Mouse (Mus musculus) heart, embryonic 15.5 days (tissue): ENCODE measurements around the gene Tfr2. TPM values are rescaled to one million over a fixed set of nuclear protein-coding genes. Genes with fewer than 3 reads are reported as not detected.
"Not testable (repeated sequence)": the region's sequence is repeated elsewhere in the genome, so short reads cannot be mapped to it uniquely, and the experiment has no call there.

Source experiments
- ATAC-seq: fragments of 200-750 bp; cut with Nextera tagmentation; replicated peaks from 2 replicates; pipeline ENCODE4 v1.8.0; 2017; ENCODE audit warnings: low read depth, moderate TSS enrichment; ENCODE audit not compliant: insufficient number of reproducible peaks, insufficient read depth, low FRiP score
- H3K27ac ChIP-seq: fragments of 300-500 bp; sonication (generic); 2 replicates; pipeline ENCODE4 v1.5.1; 2015; ENCODE audit warnings: mild to moderate bottlenecking, inconsistent platforms
- H3K27me3 ChIP-seq: fragments of 300-500 bp; sonication (generic); 2 replicates; pipeline ENCODE4 v1.6.1; 2015; ENCODE audit warnings: inconsistent platforms
- H3K36me3 ChIP-seq: fragments of 300-500 bp; sonication (generic); 2 replicates; pipeline ENCODE4 v1.6.1; 2015; ENCODE audit warnings: mild to moderate bottlenecking, inconsistent platforms
- H3K4me1 ChIP-seq: fragments of 300-500 bp; sonication (generic); replicated peaks from 2 replicates; pipeline ENCODE4 v1.6.1; 2015; ENCODE audit warnings: inconsistent platforms
- H3K4me2 ChIP-seq: fragments of 300-500 bp; sonication (generic); 2 replicates; pipeline ENCODE4 v1.6.1; 2015; ENCODE audit warnings: inconsistent platforms, mild to moderate bottlenecking, moderate library complexity
- H3K4me3 ChIP-seq: fragments of 300-500 bp; sonication (generic); 2 replicates; pipeline ENCODE4 v1.5.1; 2015; ENCODE audit warnings: mild to moderate bottlenecking, inconsistent platforms
- H3K9ac ChIP-seq: fragments of 300-500 bp; sonication (generic); 2 replicates; pipeline ENCODE4 v1.6.1; 2015; ENCODE audit warnings: mild to moderate bottlenecking, inconsistent platforms
- H3K9me3 ChIP-seq: fragments of 300-500 bp; sonication (generic); replicated peaks from 2 replicates; pipeline ENCODE4 v1.6.1; 2016; ENCODE audit warnings: inconsistent platforms
- WGBS: fragments of 180-500 bp; shearing (Covaris S2); methylation state at CpG from one replicate; pipeline ENCODE4 v1.1.7; 2015; ENCODE audit warnings: mixed read lengths; 5-methylcytosine and 5-hydroxymethylcytosine counted together
- polyA plus RNA-seq: library from polyadenylated mRNA; unstranded; fragments of >200 nt; fragmentation: Nextera tagmentation; extraction: Ambion mirVana; gene quantifications from 2 replicates; pipeline ENCODE4 v1.2.1, GENCODE M21; 2015

Gene Tfr2
- polyA plus RNA-seq, 1 experiment from 2014 or later, result 0.31 TPM

DNA sequence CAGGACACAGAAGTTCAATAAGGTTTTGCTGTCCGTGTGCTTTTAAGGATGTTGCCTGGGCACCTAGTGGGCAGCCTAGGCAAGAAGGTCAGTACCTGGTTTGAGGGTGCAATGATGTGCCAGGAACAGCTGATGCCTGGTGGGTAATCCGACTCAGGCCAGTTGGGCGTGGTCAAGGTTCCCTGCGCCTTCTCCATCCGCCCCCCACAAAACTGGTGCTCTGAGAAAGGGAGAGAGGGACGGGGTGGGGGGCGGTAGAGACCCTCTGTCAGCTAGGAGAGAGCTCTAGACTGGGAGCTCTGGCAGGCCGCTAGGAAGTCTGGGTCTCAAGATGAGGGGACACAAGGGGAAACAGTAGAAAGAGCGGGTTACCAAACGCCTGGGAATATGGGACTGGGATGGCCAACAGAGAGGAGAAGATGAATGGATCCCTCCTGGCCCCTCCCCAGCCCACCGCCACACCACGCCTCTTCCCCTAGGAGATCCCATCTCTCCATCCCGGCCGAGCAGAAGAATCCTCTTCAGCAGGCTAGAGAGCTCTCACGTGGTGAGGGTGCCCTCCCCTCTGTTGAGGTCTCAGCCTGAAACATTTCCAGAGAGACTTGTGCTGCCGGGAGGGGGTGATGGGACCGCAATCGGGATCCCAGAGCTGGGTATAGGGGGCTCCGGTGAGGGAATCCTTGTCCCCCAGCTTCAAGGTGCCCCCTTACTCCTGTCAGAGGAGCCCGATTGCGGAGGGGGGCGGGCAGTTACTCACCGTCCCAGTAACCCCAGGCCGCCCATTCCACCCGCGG is 38.4 kb downstream of the Tfr2 start:
- no peak overlapping the region for H3K4me3 ChIP-seq
- H3K9me3 ChIP-seq, result no peaks in the 10 kb centered on the region
- peak overlapping the region; percentile 19; the same call in 1 of the 2 replicates for H3K9ac ChIP-seq
- 38% methylated on average over 26 of the region's 26 CpGs for WGBS
- no peak overlapping the region for H3K27ac ChIP-seq
- H3K27me3 ChIP-seq, result no peaks in the 10 kb centered on the region
- H3K4me1 ChIP-seq, result peaks cover 47% of the 10 kb centered on the region
- H3K36me3 ChIP-seq, result peaks cover 25% of the 10 kb centered on the region; the same call in 1 of the 2 replicates
- ATAC-seq, result no peak
- H3K4me2 ChIP-seq, result peak overlapping the region; percentile 43

DNA sequence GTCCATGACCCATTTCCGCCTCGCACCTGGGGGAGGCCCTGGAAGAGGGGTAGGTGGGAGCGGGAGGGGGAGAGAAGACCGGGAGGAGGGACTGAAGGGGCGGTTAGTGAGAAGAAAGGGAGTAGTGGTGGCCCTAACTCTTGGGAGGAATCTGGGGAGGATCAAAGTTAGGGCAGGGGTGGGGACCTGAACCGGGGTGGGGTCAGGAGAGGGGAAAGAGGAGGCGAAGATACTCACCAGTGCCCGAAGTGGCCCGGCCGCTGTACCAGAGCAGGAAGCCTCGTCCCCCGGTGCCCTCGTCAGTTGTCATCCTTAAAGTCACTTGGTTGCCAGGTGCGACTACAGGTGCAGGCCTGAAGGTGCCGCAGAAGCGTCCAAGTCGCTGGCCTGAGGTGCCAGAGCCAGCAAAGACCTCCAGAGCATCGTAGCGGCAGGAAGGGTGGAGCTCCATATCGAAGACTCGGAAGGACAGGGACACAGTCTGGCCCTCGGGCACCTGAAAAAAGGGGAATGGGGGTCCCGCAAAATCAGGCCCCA is 39.1 kb downstream of the Tfr2 start:
- Histone ChIP-seq H3K9ac (peak overlapping the region; percentile 19; the same call in 1 of the 2 replicates), H3K36me3 (peaks cover 25% of the 10 kb centered on the region; the same call in 1 of the 2 replicates), H3K27me3 (no peaks in the 10 kb centered on the region), H3K27ac (no peak overlapping the region), H3K4me2 (peak overlapping the region; percentile 43), H3K9me3 (no peaks in the 10 kb centered on the region), H3K4me1 (peaks cover 51% of the 10 kb centered on the region), H3K4me3 (no peak overlapping the region)
- ATAC-seq, result no peak
- WGBS, result 34% methylated on average over 22 of the region's 23 CpGs

DNA sequence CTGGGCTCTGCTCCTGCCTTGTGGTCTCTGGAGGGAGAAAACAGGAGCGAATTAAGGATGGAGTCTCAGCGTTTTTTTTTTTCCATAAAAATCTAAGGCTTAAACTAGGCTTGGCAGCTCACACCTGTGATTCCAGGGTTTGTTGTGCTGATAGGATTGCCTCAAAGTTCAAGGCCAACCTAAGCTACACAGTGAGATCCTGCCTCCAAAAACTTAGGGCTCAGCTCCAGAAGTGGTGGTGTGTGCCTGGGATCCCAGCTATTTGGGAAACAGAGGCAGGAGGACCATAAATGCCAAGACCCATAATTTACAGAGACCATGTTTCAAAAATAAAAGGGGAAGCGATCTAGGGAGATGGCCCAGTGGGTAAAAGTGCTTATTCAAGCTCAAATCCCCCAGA is 39.7 kb downstream of the Tfr2 start:
- Histone ChIP-seq H3K4me2 (no peak overlapping the region), H3K4me1 (peaks cover 53% of the 10 kb centered on the region), H3K27ac (no peak overlapping the region), H3K4me3 (no peak overlapping the region), H3K27me3 (no peaks in the 10 kb centered on the region), H3K9me3 (no peaks in the 10 kb centered on the region), H3K36me3 (peaks cover 21% of the 10 kb centered on the region; the same call in 1 of the 2 replicates), H3K9ac (no peak overlapping the region; the same call in 1 of the 2 replicates)
- ATAC-seq, result no peak
- 62% methylated on average over 3 of the region's 3 CpGs for WGBS

- H3K9ac ChIP-seq, result peak overlapping the region; percentile 40
- H3K4me3 ChIP-seq, result peak overlapping the region; percentile 45
- H3K27ac ChIP-seq, result peak overlapping the region; percentile 90
- no peaks in the 10 kb centered on the region for H3K27me3 ChIP-seq
- H3K4me1 ChIP-seq, result peaks cover 53% of the 10 kb centered on the region
- peaks cover 21% of the 10 kb centered on the region; the same call in 1 of the 2 replicates for H3K36me3 ChIP-seq
- WGBS, result 59% methylated on average over 4 of the region's 4 CpGs
- peak overlapping the region; percentile 60 for H3K4me2 ChIP-seq
- ATAC-seq, result no peak
- no peaks in the 10 kb centered on the region for H3K9me3 ChIP-seq
Measured at GRCm38 (mm10) chr5:137610056-137610455, 40.4 kb downstream of the Tfr2 start.

DNA sequence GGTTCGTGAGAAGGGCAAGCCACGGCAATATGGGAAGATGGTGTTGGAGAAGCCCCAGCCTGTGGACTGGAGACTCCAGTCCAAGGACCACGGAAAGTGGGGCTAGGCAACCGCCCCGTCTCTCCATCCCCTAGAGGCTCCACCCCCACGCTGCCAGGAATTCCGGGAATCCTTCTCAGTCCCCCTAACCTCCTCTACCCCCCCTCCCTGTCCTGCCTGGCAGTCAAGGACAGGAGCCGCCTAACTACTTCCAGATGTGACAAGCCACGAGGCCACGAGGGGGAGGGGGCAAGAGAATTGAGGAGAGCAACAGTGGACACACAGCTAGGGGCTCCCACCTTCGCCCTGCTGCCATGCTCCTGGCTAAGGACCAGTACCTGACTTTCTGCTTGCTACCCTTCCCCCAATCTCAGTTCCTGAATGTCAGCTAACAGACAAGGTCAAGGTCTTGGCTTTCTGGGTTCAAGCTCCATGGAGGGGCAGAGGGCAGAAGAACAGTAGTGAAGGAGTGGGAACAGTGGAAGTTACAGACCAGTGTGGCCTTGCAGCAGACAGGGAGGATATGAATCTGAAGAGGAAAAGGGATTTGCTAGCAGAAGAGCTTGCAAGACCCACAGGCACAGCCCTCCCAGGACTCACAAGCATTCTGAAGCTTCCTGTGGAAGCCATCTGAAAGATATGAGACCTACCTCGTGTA is 41.1 kb downstream of the Tfr2 start:
- H3K36me3 ChIP-seq, result peaks cover 17% of the 10 kb centered on the region; the same call in 1 of the 2 replicates
- 6% methylated on average over 11 of the region's 12 CpGs for WGBS
- H3K4me1 ChIP-seq, result peaks cover 53% of the 10 kb centered on the region
- H3K4me2 ChIP-seq, result peak overlapping the region; percentile 60
- no peaks in the 10 kb centered on the region for H3K27me3 ChIP-seq
- ATAC-seq, result peak; percentile 74
- H3K9ac ChIP-seq, result peak overlapping the region; percentile 40
- H3K27ac ChIP-seq, result peak overlapping the region; percentile 90
- peak overlapping the region; percentile 45 for H3K4me3 ChIP-seq
- H3K9me3 ChIP-seq, result no peaks in the 10 kb centered on the region

DNA sequence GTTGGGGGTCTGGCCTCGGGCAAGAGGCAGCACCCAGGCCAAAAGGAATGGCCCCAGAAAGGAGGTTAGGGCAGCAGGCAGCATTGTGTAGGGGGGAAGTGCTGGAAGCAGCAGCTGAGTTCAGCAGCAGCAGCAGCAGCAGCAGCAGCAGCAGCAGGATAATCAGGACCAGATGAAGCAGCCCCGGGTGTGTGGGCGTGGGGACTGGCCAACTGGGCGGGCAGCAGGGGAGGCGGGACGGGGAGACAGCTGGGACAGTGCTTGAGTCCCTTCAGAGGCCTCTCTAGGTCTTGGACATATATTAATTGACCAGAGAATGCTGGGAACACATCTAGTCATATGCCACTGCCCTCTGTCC is 41.6 kb downstream of the Tfr2 start:
- Histone ChIP-seq H3K9ac (peak overlapping the region; percentile 40), H3K9me3 (no peaks in the 10 kb centered on the region), H3K27me3 (no peaks in the 10 kb centered on the region), H3K27ac (peak overlapping the region; percentile 90), H3K36me3 (peaks cover 13% of the 10 kb centered on the region; the same call in 1 of the 2 replicates), H3K4me1 (peaks cover 53% of the 10 kb centered on the region), H3K4me2 (peak overlapping the region; percentile 60), H3K4me3 (peak overlapping the region; percentile 45)
- 7% methylated on average over 6 of the region's 6 CpGs for WGBS
- peak; percentile 64 for ATAC-seq

DNA sequence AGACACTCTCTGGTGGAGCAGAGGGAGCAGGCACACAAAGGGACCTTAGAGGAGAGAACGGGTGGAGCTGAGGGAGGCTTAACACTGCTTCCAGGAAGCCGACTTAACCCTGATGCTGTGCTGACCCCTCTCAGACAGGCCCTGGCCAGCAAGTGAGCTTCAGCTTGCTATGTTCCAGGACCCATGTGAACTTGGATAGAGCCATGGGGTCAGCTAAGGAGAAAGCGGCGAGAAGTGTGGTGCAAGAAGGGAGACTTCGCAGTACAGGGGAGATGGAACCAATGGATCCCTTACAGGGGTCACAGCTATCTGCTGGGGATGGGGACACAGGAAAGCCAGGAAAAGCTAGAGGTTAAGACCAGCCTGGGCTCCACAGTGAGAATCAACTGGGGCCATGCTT is 43.4 kb downstream of the Tfr2 start:
- no peak for ATAC-seq
- WGBS, result 76% methylated on average over 5 of the region's 5 CpGs

GRCm38 (mm10) chr5:137613550-137613949 is 43.9 kb downstream of the Tfr2 start, which contains the start of gene Pcolce:
Gene Pcolce, minus strand, starts transcription at chr5:137613784.
- Histone ChIP-seq H3K9me3 (no peaks in the 10 kb centered on the region), H3K27ac (0 out of 2 replicates have a peak within 1 kb of the TSS, but pooled peaks have one; percentile 14), H3K9ac (no peak within 1 kb of the TSS), H3K36me3 (no peaks in the 10 kb centered on the region), H3K4me2 (no peak within 1 kb of the TSS), H3K27me3 (no peaks in the 10 kb centered on the region), H3K4me1 (peaks cover 46% of the 10 kb centered on the region), H3K4me3 (no peak within 1 kb of the TSS)
- ATAC-seq, result no peak; the same call in 1 of the 2 replicates
- WGBS, result 29% methylated on average over 11 of the region's 11 CpGs

More for the DNA sequence above, 43.4 kb downstream of the Tfr2 start:
- Histone ChIP-seq H3K4me2 (no peak overlapping the region), H3K27me3 (no peaks in the 10 kb centered on the region), H3K27ac (no peak overlapping the region), H3K4me3 (no peak overlapping the region), H3K4me1 (peaks cover 50% of the 10 kb centered on the region), H3K36me3 (no peaks in the 10 kb centered on the region), H3K9ac (no peak overlapping the region), H3K9me3 (no peaks in the 10 kb centered on the region)

GRCm38 (mm10) chr5:137614921-137615320 is 45.3 kb downstream of the Tfr2 start:
- peaks cover 35% of the 10 kb centered on the region for H3K4me1 ChIP-seq
- not testable (repeated sequence) for H3K27ac ChIP-seq, H3K4me3 ChIP-seq, H3K36me3 ChIP-seq, H3K4me2 ChIP-seq, H3K27me3 ChIP-seq, ATAC-seq, H3K9me3 ChIP-seq, H3K9ac ChIP-seq
- 90% methylated on average over 2 of the region's 2 CpGs for WGBS

DNA sequence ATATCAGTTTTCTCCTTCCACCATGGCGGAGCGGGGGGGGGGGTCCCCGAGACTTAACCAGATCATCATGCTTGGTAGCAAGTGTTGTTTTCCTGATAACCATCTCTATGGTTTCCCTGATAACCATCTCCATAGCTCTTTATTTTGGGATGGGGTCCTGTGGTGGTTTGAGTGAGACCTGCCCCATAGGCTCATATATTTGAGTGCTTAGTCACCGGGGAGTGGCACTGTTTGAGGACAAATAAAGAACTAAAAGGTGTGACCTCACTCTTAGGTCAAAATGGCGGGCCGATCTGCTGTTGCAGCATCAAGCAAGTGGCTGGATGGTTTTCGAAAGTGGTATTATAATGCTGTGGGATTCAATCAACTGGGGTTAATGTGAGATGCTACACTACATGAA is 45.7 kb downstream of the Tfr2 start:
- Histone ChIP-seq H3K4me2 (no peak overlapping the region), H3K9ac (no peak overlapping the region), H3K27ac (no peak overlapping the region), H3K4me3 (no peak overlapping the region), H3K9me3 (no peaks in the 10 kb centered on the region), H3K36me3 (no peaks in the 10 kb centered on the region), H3K27me3 (no peaks in the 10 kb centered on the region), H3K4me1 (peaks cover 30% of the 10 kb centered on the region)
- no peak for ATAC-seq
- WGBS, result 87% methylated on average over 7 of the region's 7 CpGs

DNA sequence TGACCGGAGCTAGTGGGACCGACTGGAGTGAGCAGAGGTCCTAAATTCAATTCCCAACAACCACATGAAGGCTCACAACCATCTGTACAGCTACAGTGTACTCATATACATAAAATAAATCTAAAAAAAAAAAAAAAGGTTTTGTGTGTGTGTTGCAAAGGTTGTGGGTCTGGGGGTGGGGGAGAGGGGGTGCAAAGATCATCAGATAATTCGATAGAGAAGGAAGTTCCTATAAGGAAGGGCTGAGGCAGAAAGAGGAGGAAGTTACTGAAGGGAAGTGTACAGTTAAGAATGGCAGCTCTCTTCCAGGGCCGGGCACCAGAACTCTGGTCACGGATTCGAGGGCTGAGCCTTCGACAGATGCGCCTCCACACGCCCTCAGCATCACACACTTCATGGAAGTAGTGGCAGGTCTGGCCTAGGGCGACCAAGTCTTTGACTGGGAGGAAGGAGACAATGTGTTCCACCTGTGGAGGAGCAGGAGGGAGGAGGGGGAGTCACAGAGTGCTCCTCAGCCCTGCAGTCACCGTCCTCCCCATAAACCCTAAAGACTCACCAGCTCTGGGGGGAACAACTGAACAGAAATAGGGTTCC is 54.4 kb downstream of the Tfr2 start:
- H3K27me3 ChIP-seq, result no peaks in the 10 kb centered on the region
- peaks cover 7% of the 10 kb centered on the region for H3K4me1 ChIP-seq
- no peak overlapping the region for H3K4me3 ChIP-seq
- WGBS, result 63% methylated on average over 11 of the region's 11 CpGs
- H3K9ac ChIP-seq, result no peak overlapping the region
- H3K36me3 ChIP-seq, result no peaks in the 10 kb centered on the region
- no peak for ATAC-seq
- H3K4me2 ChIP-seq, result no peak overlapping the region
- H3K27ac ChIP-seq, result no peak overlapping the region
- H3K9me3 ChIP-seq, result no peaks in the 10 kb centered on the region
